Mouse (Mus musculus) gastrocnemius, postnatal 10 days (tissue): Measurements from ENCODE around the gene Naa15. TPM values are rescaled to one million over a fixed set of nuclear protein-coding genes. Genes with fewer than 3 reads are reported as not detected.
"Not testable (repeated sequence)": the region's sequence is repeated elsewhere in the genome, so short reads cannot be mapped to it uniquely, and the experiment has no call there.

ENCODE experiments used
- DNase-seq: peaks from one replicate; pipeline ENCODE4 v3.0.0; 2021; ENCODE audit warnings: mixed read lengths
- long read RNA-seq, 2 experiments: library from polyadenylated mRNA; stranded (forward); transcript quantifications; one replicate each; pipeline ENCODE4 v2.0.0; 2021
- total RNA-seq, 2 experiments: library from RNA; stranded (reverse); gene quantifications; 2 replicates each; pipeline ENCODE4 v1.2.3; 2021

Gene Naa15
- 10 to 100 TPM; 48.1 to 52.6 TPM for total RNA-seq
- long read RNA-seq, experiment 1, full-length matches to known transcripts, result 40 of 49 reads
- long read RNA-seq, experiment 1, partial matches to known transcripts, result 6 of 49 reads
- long read RNA-seq, experiment 1, other reads (novel, unspliced or antisense), result 3 of 49 reads
- long read RNA-seq, experiment 2, full-length matches to known transcripts, result 34 of 48 reads
- long read RNA-seq, experiment 2, partial matches to known transcripts, result 7 of 48 reads
- long read RNA-seq, experiment 2, other reads (novel, unspliced or antisense), result 7 of 48 reads

GRCm38 (mm10) chr3:51415098-51416072, at the start of gene Naa15:
Gene Naa15 (plus strand): TSS chr3:51415148.
- DNase-seq, result peak; percentile 96

- DNase-seq, result no peak
Measured at GRCm38 (mm10) chr3:51365517-51365882, 49.4 kb upstream of the Naa15 start.

- no peak for DNase-seq
Measured at GRCm38 (mm10) chr3:51366926-51367325, 48.0 kb upstream of the Naa15 start.

GRCm38 (mm10) chr3:51368011-51368410, 46.9 kb upstream of the Naa15 start:
- DNase-seq, result no peak

GRCm38 (mm10) chr3:51371826-51372225, 43.1 kb upstream of the Naa15 start:
- DNase-seq, result no peak

GRCm38 (mm10) chr3:51372883-51373282, 42.1 kb upstream of the Naa15 start:
- DNase-seq, result no peak

GRCm38 (mm10) chr3:51373544-51373943, 41.4 kb upstream of the Naa15 start:
- no peak for DNase-seq

- peak; percentile 61 for DNase-seq
Measured at GRCm38 (mm10) chr3:51375307-51376265, 39.4 kb upstream of the Naa15 start.

- DNase-seq, result no peak
Measured at GRCm38 (mm10) chr3:51377878-51378664, 36.9 kb upstream of the Naa15 start.

GRCm38 (mm10) chr3:51378665-51378946, 36.3 kb upstream of the Naa15 start:
- no peak for DNase-seq

- no peak for DNase-seq
Measured at GRCm38 (mm10) chr3:51379786-51380659, 34.9 kb upstream of the Naa15 start.

GRCm38 (mm10) chr3:51380660-51381014, 34.3 kb upstream of the Naa15 start:
- no peak for DNase-seq

GRCm38 (mm10) chr3:51383409-51383808, 31.5 kb upstream of the Naa15 start:
- DNase-seq, result no peak

- peak; percentile 56 for DNase-seq
Measured at GRCm38 (mm10) chr3:51386441-51387133, 28.4 kb upstream of the Naa15 start.

- no peak for DNase-seq
Measured at GRCm38 (mm10) chr3:51387134-51387451, 27.9 kb upstream of the Naa15 start.

- no peak for DNase-seq
Measured at GRCm38 (mm10) chr3:51387868-51388381, 27.0 kb upstream of the Naa15 start.

- no peak for DNase-seq
Measured at GRCm38 (mm10) chr3:51388904-51389303, 26.0 kb upstream of the Naa15 start.

- no peak for DNase-seq
Measured at GRCm38 (mm10) chr3:51391095-51391494, 23.9 kb upstream of the Naa15 start.

- DNase-seq, result no peak
Measured at GRCm38 (mm10) chr3:51391591-51391990, 23.4 kb upstream of the Naa15 start.

GRCm38 (mm10) chr3:51393018-51393417, 21.9 kb upstream of the Naa15 start:
- DNase-seq, result not testable (repeated sequence)
